Mouse (Mus musculus) embryonic fibroblast, embryonic 13.5 days (primary cell): ENCODE data around the gene 4931428F04Rik.

Experiments
- CTCF ChIP-seq: IDR thresholded peaks from 2 replicates; pipeline ENCODE4 v1.5.1; 2011; ENCODE audit warnings: mild to moderate bottlenecking, control low read depth, low read length, moderate library complexity, borderline replicate concordance; ENCODE audit not compliant: insufficient read depth
- POLR2A ChIP-seq: IDR thresholded peaks from 2 replicates; pipeline ENCODE4 v1.6.1; 2011; ENCODE audit warnings: low read depth, mild to moderate bottlenecking, control low read depth, low read length, moderate library complexity

- TF ChIP-seq CTCF (no peak), POLR2A (no peak)
Observed at GRCm38 (mm10) chr8:105288231-105288630, 1.4 kb downstream of the 4931428F04Rik start.
